Mouse (Mus musculus): Measurements from ENCODE around the gene Aamp. TPM values are rescaled to one million over a fixed set of nuclear protein-coding genes. Genes with fewer than 3 reads are reported as not detected.

Gene Aamp
- polyA plus RNA-seq, 1 experiment from 2014 or later: 183 TPM

DNA sequence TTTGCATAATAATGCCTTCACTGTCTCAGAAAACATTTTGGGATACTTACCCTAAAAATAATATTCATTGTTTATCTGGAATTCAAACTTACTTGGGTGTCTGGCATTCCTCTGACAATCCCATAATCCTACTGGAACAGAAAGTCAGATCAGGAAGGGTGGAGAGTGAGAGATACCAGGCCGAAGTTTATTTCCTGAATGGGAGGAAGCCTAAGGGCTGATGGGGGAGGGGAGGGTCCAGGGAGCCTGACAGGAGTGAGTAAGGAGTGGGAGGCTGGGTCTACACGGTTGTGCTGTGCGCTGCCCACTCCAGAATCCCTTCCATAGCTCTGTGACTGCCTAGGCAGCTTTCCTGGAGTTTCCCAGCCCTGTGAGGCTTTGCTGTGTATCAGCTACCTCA is 25.2 kb upstream of the Aamp start:
- Histone ChIP-seq H3K27ac (no peak overlapping the region), H3K9ac (no peak overlapping the region), H3K4me1 (no peaks in the 10 kb centered on the region), H3K9me3 (replicated peaks) (no peaks in the 10 kb centered on the region), H3K4me3 (no peak overlapping the region), H3K4me2 (replicated peaks) (no peak overlapping the region), H3K27me3 (no peaks in the 10 kb centered on the region), H3K36me3 (no peaks in the 10 kb centered on the region)
- no peak for ATAC-seq (ENCODE audit: low FRiP score)
- WGBS: 61% methylated on average over 3 of the region's 3 CpGs

DNA sequence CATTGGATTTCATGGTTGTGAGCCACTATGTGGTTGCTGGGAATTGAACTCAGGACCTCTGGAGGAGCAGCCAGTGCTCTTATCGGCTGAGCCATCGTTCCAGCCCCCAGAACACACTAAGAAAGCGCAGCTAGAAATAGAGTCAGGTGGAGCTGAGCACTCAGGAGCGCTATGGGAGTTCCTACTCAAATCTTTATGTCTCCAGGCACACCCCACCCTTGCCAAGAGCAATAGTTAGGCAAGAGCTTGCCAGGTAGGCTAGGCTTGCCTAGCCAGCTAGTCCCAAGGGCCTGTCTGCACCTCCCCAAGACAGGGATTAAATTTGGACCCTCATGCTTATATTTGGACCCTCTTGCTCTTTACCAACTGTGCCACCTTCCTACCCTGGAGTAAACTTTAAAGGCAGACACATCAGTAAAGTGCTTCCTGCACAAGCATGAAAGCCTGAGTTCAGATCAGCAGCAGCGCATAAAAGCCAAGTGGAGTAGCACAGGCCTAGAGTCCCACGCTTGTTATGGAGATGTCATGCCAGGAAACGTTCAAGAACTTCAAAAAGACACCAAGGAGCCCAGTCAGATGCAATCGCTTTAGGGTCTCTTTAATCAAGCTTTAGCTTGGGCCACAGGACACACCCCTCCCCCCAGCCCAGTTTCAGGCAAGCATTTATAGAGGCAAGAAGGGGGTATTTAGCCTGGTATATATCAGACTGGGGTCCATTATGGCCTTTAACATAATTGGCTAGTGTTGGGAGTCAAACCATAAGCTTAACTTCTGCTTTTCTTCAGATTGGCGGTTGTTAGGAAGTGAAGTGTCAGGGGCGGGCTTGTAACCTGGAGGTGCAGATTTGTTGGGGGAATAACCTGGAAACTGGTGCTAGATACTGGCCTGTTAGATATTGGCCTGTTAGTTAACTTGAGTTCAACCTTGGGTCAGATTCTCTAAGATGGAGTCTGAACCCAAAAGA is 23.7 kb upstream of the Aamp start:
- WGBS: 78% methylated on average over 10 of the region's 10 CpGs
- Histone ChIP-seq H3K9ac (no peak overlapping the region), H3K4me2 (replicated peaks) (no peak overlapping the region), H3K36me3 (no peaks in the 10 kb centered on the region), H3K27me3 (peaks cover 13% of the 10 kb centered on the region), H3K4me1 (peaks cover 11% of the 10 kb centered on the region), H3K27ac (no peak overlapping the region), H3K9me3 (replicated peaks) (no peaks in the 10 kb centered on the region), H3K4me3 (no peak overlapping the region)
- no peak for ATAC-seq (ENCODE audit: low FRiP score)

DNA sequence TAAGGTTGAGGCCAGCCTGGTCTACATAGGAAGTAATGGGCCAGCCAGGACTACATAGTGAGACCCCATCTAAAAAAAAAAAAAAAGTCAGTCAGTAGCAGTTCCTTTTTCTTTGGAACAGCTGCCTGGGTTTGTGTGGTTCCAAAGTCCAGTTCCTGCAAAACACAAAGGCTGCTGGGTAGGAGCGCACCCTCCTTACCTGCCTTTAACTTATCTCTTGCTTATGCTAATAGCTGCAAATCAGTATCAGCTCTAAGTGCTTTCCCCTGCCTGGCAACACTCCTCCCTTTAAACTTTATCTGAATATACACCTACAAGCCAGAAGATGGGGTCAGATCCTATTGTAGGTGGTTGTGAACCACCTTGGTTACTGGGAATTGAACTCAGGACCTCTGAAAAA is 22.6 kb upstream of the Aamp start:
- H3K4me3 ChIP-seq: no peak overlapping the region
- no peaks in the 10 kb centered on the region for H3K9me3 ChIP-seq (replicated peaks)
- 82% methylated on average over 1 of the region's 1 CpGs for WGBS
- no peak overlapping the region for H3K4me2 ChIP-seq (replicated peaks)
- ATAC-seq (ENCODE audit: low FRiP score): no peak
- H3K27me3 ChIP-seq: peaks cover 18% of the 10 kb centered on the region
- H3K4me1 ChIP-seq: peaks cover 12% of the 10 kb centered on the region
- 0 out of 2 replicates have a peak, but pooled peaks cover 3% of the 10 kb centered on the region for H3K36me3 ChIP-seq
- no peak overlapping the region for H3K27ac ChIP-seq
- H3K9ac ChIP-seq: no peak overlapping the region

DNA sequence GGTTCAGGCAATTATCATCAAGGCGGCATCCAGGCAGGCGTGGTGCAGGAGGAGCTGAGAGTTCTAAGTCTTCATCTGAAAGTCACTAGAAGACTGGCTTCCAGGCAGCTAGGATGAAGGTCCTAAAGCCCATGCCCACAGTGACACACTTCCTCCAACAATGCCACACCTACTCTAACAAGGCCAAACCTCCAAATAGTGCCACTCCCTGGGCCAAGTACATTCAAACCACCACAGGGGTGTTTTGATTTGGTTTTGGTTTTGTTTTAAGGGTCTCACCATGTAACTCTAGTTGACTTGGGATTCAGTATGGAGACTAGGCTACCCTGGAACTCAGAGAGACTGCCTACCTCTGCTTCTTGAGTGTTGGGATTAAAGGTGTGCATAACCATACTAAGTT is 21.0 kb upstream of the Aamp start, which contains the start of gene Tmbim1:
Gene Tmbim1 (minus strand): TSS at position 101 of the 400 bp plus-strand sequence.
- H3K4me3 ChIP-seq: peak within 1 kb of the TSS; percentile 48

DNA sequence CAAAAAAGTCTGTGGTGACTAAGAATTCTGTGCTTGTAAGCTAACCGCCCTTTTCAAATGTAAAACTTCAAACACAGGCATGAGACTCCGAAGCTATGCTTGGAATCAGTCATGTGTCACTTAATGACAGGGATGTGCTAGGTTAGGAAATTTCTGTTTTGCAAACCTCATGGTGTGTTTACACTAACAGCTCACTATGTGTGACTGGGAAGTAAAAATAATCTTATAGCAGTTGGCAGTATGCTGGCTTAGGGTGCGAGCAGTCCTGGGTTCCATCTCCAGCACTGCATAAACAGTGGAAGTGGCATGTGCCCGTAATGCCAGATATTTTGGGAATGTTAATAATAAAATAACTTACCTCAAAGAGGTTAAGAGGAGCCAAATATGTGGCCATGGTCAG is 20.4 kb upstream of the Aamp start:
- Histone ChIP-seq H3K4me2 (replicated peaks) (no peak overlapping the region), H3K9me3 (replicated peaks) (no peaks in the 10 kb centered on the region), H3K36me3 (0 out of 2 replicates have a peak, but pooled peaks cover 3% of the 10 kb centered on the region), H3K27ac (no peak overlapping the region), H3K4me1 (peaks cover 12% of the 10 kb centered on the region), H3K9ac (no peak overlapping the region), H3K4me3 (no peak overlapping the region), H3K27me3 (peaks cover 18% of the 10 kb centered on the region)
- ATAC-seq (ENCODE audit: low FRiP score): no peak
- WGBS: 73% methylated on average over 4 of the region's 4 CpGs

More for the DNA sequence above, 21.0 kb upstream of the Aamp start, which contains the start of gene Tmbim1:
- no peak within 1 kb of the TSS for H3K27ac ChIP-seq
- 0 out of 2 replicates have a peak, but pooled peaks cover 3% of the 10 kb centered on the region for H3K36me3 ChIP-seq
- 85% methylated on average over 2 of the region's 2 CpGs for WGBS
- H3K27me3 ChIP-seq: peaks cover 18% of the 10 kb centered on the region
- no peak for ATAC-seq (ENCODE audit: low FRiP score)
- H3K4me1 ChIP-seq: peaks cover 12% of the 10 kb centered on the region
- H3K9ac ChIP-seq: no peak within 1 kb of the TSS
- H3K9me3 ChIP-seq (replicated peaks): no peaks in the 10 kb centered on the region
- peak within 1 kb of the TSS; percentile 82 for H3K4me2 ChIP-seq (replicated peaks)

DNA sequence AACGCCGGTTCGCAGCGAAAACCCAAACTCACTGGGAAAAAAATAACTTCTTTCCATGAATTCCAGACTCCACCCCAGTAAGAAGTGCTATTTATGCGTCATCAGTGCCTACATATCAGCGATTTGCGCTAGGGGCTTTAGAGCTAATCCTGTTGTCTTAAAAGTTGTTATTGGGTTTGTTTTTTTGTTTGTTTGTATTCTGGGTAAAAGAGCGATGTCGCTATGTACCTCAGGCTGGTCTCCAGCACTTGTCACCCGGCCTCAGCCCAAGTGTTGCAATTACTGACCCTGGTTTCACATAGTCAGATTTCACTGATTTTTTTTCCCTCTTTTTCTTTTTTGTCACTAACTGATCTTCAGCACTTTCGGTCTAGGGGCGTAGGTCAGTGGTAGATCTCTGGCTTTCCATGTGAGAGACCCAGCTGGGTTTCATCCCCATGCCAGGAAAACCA is 19.8 kb upstream of the Aamp start:
- Histone ChIP-seq H3K9ac (peak overlapping the region; percentile 65; the same call in 1 of the 2 replicates), H3K9me3 (replicated peaks) (no peaks in the 10 kb centered on the region), H3K4me1 (peaks cover 12% of the 10 kb centered on the region), H3K27ac (no peak overlapping the region), H3K27me3 (peaks cover 18% of the 10 kb centered on the region), H3K4me2 (replicated peaks) (peak overlapping the region; percentile 82), H3K4me3 (peak overlapping the region; percentile 48), H3K36me3 (0 out of 2 replicates have a peak, but pooled peaks cover 3% of the 10 kb centered on the region)
- ATAC-seq (ENCODE audit: low FRiP score): no peak
- 10% methylated on average over 12 of the region's 12 CpGs for WGBS

DNA sequence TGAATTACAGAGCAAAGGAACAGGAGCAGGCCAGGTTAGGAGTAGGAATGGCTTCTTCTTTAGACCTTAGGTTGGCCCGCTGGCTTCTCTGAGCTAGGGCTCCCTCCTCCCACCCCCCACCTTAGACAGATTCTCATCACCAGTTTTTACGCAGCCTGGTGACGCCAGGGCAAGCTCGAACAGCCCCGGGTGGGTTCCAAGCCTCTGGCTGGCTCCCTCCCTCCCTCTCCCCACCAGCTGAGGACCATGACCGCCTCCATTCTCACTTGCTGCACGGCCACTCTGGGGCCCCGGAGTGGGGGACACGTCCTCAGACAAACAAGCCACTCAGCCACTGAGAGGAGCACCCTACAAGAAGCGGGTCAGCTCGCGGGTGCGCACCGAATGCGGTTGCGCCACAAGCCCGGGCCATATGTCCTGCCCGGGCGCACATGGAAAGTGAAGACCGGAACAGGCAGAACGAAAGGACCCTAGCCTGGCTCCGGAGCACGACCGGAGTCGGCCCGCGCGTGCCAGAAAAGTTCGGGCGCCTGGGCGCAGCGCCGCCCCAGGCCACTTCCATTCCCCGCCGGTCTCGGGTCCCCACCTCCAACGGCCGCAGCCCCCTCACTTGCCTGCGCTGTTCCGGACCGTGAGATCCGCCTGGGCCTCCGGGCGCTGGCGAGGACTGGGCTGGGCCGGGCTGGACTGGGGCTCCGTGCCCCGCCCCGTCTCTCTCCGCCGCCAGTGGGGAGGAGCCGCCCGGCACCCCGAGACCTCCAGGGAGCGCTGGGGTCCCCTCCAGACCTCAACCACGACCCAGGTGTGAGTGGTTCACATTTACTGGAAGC is 19.2 kb upstream of the Aamp start:
- H3K4me3 ChIP-seq: peak overlapping the region; percentile 48
- H3K27me3 ChIP-seq: peaks cover 18% of the 10 kb centered on the region
- H3K4me1 ChIP-seq: peaks cover 12% of the 10 kb centered on the region
- 0 out of 2 replicates have a peak overlapping the region, but pooled peaks have one; percentile 23 for H3K27ac ChIP-seq
- WGBS: under 1% methylated on average over 54 of the region's 56 CpGs
- peak overlapping the region; percentile 82 for H3K4me2 ChIP-seq (replicated peaks)
- peak overlapping the region; percentile 65 for H3K9ac ChIP-seq
- no peaks in the 10 kb centered on the region for H3K9me3 ChIP-seq (replicated peaks)
- ATAC-seq (ENCODE audit: low FRiP score): peak; percentile 62
- H3K36me3 ChIP-seq: 0 out of 2 replicates have a peak, but pooled peaks cover 3% of the 10 kb centered on the region

DNA sequence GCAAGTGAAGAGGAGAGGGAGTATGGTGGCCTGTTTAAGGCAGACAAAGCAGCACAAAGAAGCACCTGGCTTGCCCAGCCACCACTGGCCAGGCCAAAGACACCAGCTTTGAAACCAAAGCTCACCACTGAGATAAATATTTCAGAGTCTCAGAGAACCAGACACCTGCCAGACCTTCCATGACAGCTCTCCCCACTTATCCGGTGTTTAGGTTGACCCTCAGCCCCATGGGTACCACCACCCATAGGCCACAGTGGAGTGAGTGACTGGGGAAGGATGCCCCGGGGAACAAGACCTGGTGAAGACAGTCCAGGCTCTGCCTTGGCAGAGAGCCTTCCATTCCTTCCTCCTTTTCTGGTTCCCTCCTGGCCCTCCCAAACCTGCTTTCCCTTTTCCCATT is 18.3 kb upstream of the Aamp start:
- WGBS: 74% methylated on average over 2 of the region's 2 CpGs

DNA sequence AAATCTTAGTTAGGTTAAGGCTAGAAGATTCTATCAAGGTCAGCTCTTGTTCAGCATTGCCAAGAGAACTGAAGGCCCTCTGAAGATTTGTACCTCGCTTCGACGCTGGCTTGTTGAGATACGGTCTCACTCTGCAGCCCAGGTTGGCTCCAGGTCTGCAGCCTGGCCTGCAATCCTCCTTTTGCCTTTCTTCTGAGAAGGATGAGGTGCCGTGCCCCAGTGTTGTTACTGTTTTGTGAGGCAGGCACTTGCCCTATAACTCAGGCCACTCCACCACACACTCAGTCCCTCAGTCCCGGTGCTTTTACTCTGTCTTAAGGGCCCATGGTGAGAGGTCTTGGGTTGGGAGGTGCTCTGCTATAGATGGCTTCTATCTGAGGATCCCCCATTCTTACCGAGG is 17.7 kb upstream of the Aamp start:
- Histone ChIP-seq H3K9ac (no peak overlapping the region), H3K36me3 (0 out of 2 replicates have a peak, but pooled peaks cover 3% of the 10 kb centered on the region), H3K27me3 (peaks cover 18% of the 10 kb centered on the region), H3K9me3 (replicated peaks) (no peaks in the 10 kb centered on the region), H3K4me1 (peaks cover 13% of the 10 kb centered on the region), H3K4me3 (no peak overlapping the region), H3K4me2 (replicated peaks) (no peak overlapping the region), H3K27ac (no peak overlapping the region)
- no peak for ATAC-seq (ENCODE audit: low FRiP score)
- WGBS: 93% methylated on average over 7 of the region's 7 CpGs

More for the DNA sequence above, 18.3 kb upstream of the Aamp start:
- peaks cover 12% of the 10 kb centered on the region for H3K4me1 ChIP-seq
- no peak overlapping the region for H3K4me3 ChIP-seq
- H3K9me3 ChIP-seq (replicated peaks): no peaks in the 10 kb centered on the region
- no peak overlapping the region for H3K9ac ChIP-seq
- no peak overlapping the region for H3K27ac ChIP-seq
- ATAC-seq (ENCODE audit: low FRiP score): no peak
- H3K27me3 ChIP-seq: peaks cover 18% of the 10 kb centered on the region
- H3K4me2 ChIP-seq (replicated peaks): no peak overlapping the region
- 0 out of 2 replicates have a peak, but pooled peaks cover 3% of the 10 kb centered on the region for H3K36me3 ChIP-seq

DNA sequence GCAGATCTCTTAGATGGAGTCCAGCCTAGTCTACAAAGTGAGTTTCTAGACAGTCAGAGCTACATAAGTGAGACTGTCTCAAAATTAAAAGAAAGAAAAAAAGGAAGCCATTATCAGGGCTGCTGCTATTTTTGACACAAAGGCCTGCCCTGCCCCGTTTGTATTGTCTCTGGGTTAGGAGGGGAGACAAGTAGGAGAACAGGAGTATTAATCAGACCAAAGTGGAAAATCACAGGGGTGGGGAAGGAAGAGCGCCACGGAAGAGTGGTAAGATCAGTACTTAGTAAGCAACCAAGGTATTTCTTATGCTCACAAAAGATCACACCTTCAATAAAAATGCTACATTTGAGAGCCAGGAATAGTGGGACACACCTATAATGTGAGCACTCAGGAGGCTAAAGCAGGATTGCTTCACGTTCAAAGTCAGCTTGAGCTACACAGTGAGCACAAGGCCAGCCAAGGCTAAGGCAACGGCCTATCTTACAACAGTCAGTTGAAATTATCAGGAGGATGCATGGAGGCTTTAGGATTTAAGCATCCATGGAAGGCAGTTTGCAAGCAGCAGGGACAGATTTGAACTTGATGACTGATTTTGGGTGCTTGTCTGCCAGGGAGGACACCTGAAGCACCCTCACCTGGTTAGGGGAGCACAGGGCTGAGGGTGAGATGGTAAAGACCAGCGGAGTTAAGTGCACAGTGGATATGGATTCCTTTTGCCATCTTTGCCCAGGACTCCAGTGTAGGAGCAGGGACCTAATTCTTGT is 16.0 kb upstream of the Aamp start:
- peaks cover 18% of the 10 kb centered on the region for H3K27me3 ChIP-seq
- no peaks in the 10 kb centered on the region for H3K9me3 ChIP-seq (replicated peaks)
- no peak overlapping the region for H3K27ac ChIP-seq
- peaks cover 28% of the 10 kb centered on the region for H3K4me1 ChIP-seq
- H3K36me3 ChIP-seq: 0 out of 2 replicates have a peak, but pooled peaks cover 6% of the 10 kb centered on the region
- no peak for ATAC-seq (ENCODE audit: low FRiP score)
- no peak overlapping the region for H3K4me3 ChIP-seq
- H3K9ac ChIP-seq: no peak overlapping the region
- WGBS: 83% methylated on average over 6 of the region's 6 CpGs
- H3K4me2 ChIP-seq (replicated peaks): no peak overlapping the region

DNA sequence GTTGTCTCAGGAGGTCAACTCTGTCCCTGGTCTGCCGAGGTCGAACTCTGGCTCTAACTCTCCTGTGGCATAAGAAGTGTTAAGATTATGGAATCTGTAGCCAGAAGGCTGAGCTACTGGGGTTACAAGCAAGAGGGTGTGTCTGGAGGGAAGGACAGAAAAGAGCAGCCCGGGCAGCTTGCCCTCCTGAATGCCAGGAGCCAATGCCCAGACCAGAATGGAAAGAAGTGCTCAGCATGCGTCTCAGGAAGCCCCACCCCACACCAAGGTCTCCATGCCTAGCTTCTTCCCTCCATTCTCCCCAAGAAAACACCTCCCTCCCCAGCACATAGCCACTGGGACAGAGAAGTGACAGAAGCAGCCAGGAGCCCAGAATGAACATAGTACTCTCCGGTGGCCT is 14.5 kb upstream of the Aamp start:
- Histone ChIP-seq H3K27ac (no peak overlapping the region), H3K27me3 (peaks cover 13% of the 10 kb centered on the region), H3K9me3 (replicated peaks) (no peaks in the 10 kb centered on the region), H3K4me2 (replicated peaks) (no peak overlapping the region), H3K4me3 (no peak overlapping the region), H3K36me3 (0 out of 2 replicates have a peak, but pooled peaks cover 6% of the 10 kb centered on the region), H3K9ac (no peak overlapping the region), H3K4me1 (peaks cover 31% of the 10 kb centered on the region)
- no peak for ATAC-seq (ENCODE audit: low FRiP score)
- WGBS: 78% methylated on average over 5 of the region's 5 CpGs
